Mouse (Mus musculus) lung, embryonic 15.5 days (tissue): Measurements from ENCODE around the gene Aqp1. TPM values are rescaled to one million over a fixed set of nuclear protein-coding genes. Genes with fewer than 3 reads are reported as not detected.

Experiments
- ATAC-seq: fragments of 200-750 bp; cut with Nextera tagmentation; 2 replicates; pipeline ENCODE4 v1.8.0; 2017; ENCODE audit warnings: moderate number of reproducible peaks, borderline replicate concordance; ENCODE audit not compliant: low FRiP score, low TSS enrichment; ENCODE audit errors: extremely low read depth
- H3K27ac ChIP-seq: fragments of 300-500 bp; sonication (generic); 2 replicates; pipeline ENCODE4 v1.5.1; 2015; ENCODE audit warnings: moderate library complexity, mild to moderate bottlenecking, inconsistent platforms
- H3K27me3 ChIP-seq: fragments of 300-500 bp; sonication (generic); 2 replicates; pipeline ENCODE4 v1.6.1; 2015; ENCODE audit warnings: inconsistent platforms
- H3K36me3 ChIP-seq: fragments of 300-500 bp; sonication (generic); 2 replicates; pipeline ENCODE4 v1.6.1; 2015; ENCODE audit warnings: inconsistent platforms
- H3K4me1 ChIP-seq: fragments of 300-500 bp; sonication (generic); 2 replicates; pipeline ENCODE4 v1.6.1; 2015; ENCODE audit warnings: inconsistent platforms
- H3K4me2 ChIP-seq: fragments of 300-500 bp; sonication (generic); 2 replicates; pipeline ENCODE4 v1.6.1; 2015; ENCODE audit warnings: inconsistent platforms, mild to moderate bottlenecking, moderate library complexity
- H3K4me3 ChIP-seq: fragments of 300-500 bp; sonication (generic); 2 replicates; pipeline ENCODE4 v1.5.1; 2015; ENCODE audit warnings: mild to moderate bottlenecking, inconsistent platforms
- H3K9ac ChIP-seq: fragments of 300-500 bp; sonication (generic); 2 replicates; pipeline ENCODE4 v1.6.1; 2015; ENCODE audit warnings: inconsistent platforms
- H3K9me3 ChIP-seq: fragments of 300-500 bp; sonication (generic); 2 replicates; pipeline ENCODE4 v1.6.1; 2016; ENCODE audit warnings: inconsistent platforms
- WGBS: fragments of 180-500 bp; shearing (Covaris S2); methylation state at CpG from one replicate; pipeline ENCODE4 v1.1.7; 2015; 5-methylcytosine and 5-hydroxymethylcytosine counted together
- polyA plus RNA-seq: library from polyadenylated mRNA; unstranded; fragments of >200 nt; fragmentation: Nextera tagmentation; extraction: Ambion mirVana; gene quantifications from 2 replicates; pipeline ENCODE4 v1.2.1, GENCODE M21; 2015

Gene Aqp1
- polyA plus RNA-seq, 1 experiment from 2014 or later, result 57.9 TPM

GRCm38 (mm10) chr6:55337242-55337641 lies 1.0 kb downstream of the Aqp1 start:
- peaks cover 81% of the 10 kb centered on the region for H3K4me1 ChIP-seq
- 80% methylated on average over 5 of the region's 5 CpGs for WGBS

DNA sequence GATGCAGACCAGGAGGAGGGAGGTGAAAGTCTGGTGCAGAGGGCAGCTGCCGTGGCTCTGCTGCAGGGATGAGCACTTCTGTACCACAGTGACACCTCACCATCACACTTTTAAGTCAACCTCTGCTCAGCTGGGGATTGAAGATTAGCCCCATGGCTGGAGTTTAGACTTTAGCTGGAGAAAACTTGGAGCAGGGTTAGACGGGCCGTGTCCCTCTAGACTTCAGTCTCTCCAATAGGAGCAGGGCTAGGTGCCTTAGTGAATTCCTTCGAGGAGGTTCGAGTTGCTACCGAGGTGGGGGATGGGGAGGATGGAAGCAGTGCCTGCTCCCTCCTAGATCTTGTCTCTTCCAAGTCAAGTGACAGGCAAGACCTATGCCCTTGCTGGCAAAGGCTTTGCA lies 1.8 kb downstream of the Aqp1 start:
- no peak overlapping the region for H3K9ac ChIP-seq
- H3K9me3 ChIP-seq, result no peaks in the 10 kb centered on the region
- H3K4me1 ChIP-seq, result peaks cover 81% of the 10 kb centered on the region
- peak overlapping the region; percentile 36 for H3K4me2 ChIP-seq
- no peaks in the 10 kb centered on the region for H3K27me3 ChIP-seq
- ATAC-seq, result no peak
- H3K27ac ChIP-seq, result no peak overlapping the region
- no peaks in the 10 kb centered on the region for H3K36me3 ChIP-seq
- 31% methylated on average over 6 of the region's 6 CpGs for WGBS
- H3K4me3 ChIP-seq, result peak overlapping the region; percentile 14

More at GRCm38 (mm10) chr6:55337242-55337641, 1.0 kb downstream of the Aqp1 start:
- H3K27ac ChIP-seq, result peak overlapping the region; percentile 36; the same call in 1 of the 2 replicates
- peak overlapping the region; percentile 14 for H3K4me3 ChIP-seq
- H3K27me3 ChIP-seq, result no peaks in the 10 kb centered on the region
- no peak overlapping the region for H3K9ac ChIP-seq
- no peaks in the 10 kb centered on the region for H3K36me3 ChIP-seq
- H3K9me3 ChIP-seq, result no peaks in the 10 kb centered on the region
- no peak for ATAC-seq
- peak overlapping the region; percentile 36 for H3K4me2 ChIP-seq

- 54% methylated on average over 9 of the region's 9 CpGs for WGBS
- H3K4me1 ChIP-seq, result peaks cover 90% of the 10 kb centered on the region
- H3K27ac ChIP-seq, result no peak overlapping the region
- peak overlapping the region; percentile 36 for H3K4me2 ChIP-seq
- no peak for ATAC-seq
- no peaks in the 10 kb centered on the region for H3K9me3 ChIP-seq
- no peaks in the 10 kb centered on the region for H3K36me3 ChIP-seq
- H3K27me3 ChIP-seq, result no peaks in the 10 kb centered on the region
- H3K9ac ChIP-seq, result no peak overlapping the region
- H3K4me3 ChIP-seq, result peak overlapping the region; percentile 14; the same call in 1 of the 2 replicates
These were observed 2.9 kb downstream of the Aqp1 start for GRCm38 (mm10) chr6:55338934-55339825.

- peak; percentile 58; the same call in 1 of the 2 replicates for ATAC-seq
- peak overlapping the region; percentile 21; the same call in 1 of the 2 replicates for H3K4me2 ChIP-seq
- no peaks in the 10 kb centered on the region for H3K27me3 ChIP-seq
These were observed 5.5 kb downstream of the Aqp1 start for GRCm38 (mm10) chr6:55341688-55342087.

GRCm38 (mm10) chr6:55342328-55342727 lies 6.1 kb downstream of the Aqp1 start:
- Histone ChIP-seq H3K4me3 (no peak overlapping the region), H3K9me3 (no peaks in the 10 kb centered on the region), H3K4me2 (no peak overlapping the region), H3K4me1 (peaks cover 67% of the 10 kb centered on the region), H3K9ac (peak overlapping the region; percentile 9; the same call in 1 of the 2 replicates), H3K27me3 (no peaks in the 10 kb centered on the region), H3K36me3 (no peaks in the 10 kb centered on the region), H3K27ac (peak overlapping the region; percentile 85)
- WGBS, result 32% methylated on average over 9 of the region's 9 CpGs
- peak; percentile 48; the same call in 1 of the 2 replicates for ATAC-seq

More at GRCm38 (mm10) chr6:55341688-55342087, 5.5 kb downstream of the Aqp1 start:
- Histone ChIP-seq H3K9me3 (no peaks in the 10 kb centered on the region), H3K4me3 (no peak overlapping the region), H3K36me3 (no peaks in the 10 kb centered on the region), H3K4me1 (peaks cover 74% of the 10 kb centered on the region), H3K9ac (no peak overlapping the region), H3K27ac (peak overlapping the region; percentile 75)
- WGBS, result 8% methylated on average over 5 of the region's 5 CpGs

DNA sequence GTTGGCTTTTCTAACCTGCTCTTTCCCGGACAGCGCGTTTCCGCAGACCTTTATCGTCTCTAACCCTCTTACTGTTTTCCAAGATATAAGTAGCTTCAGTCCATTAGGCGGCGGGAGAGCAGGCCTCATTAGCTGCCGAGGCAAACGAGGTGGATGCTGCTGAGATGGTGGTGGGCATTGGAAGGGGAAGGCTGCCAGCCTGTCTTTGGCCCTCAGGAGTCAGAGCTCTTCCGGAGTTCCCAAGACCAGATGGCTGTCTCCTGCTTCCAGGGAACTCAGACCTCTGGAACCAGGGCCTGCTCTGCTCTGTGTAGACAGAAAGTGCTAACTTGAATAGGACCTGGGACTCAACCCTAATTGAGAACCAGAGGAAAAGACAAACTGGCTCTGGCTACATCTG lies 7.2 kb downstream of the Aqp1 start:
- Histone ChIP-seq H3K4me3 (no peak overlapping the region), H3K27me3 (no peaks in the 10 kb centered on the region), H3K9ac (0 out of 2 replicates have a peak overlapping the region, but pooled peaks have one; percentile 4), H3K4me2 (no peak overlapping the region), H3K27ac (no peak overlapping the region), H3K4me1 (peaks cover 56% of the 10 kb centered on the region), H3K36me3 (no peaks in the 10 kb centered on the region), H3K9me3 (no peaks in the 10 kb centered on the region)
- WGBS, result 80% methylated on average over 10 of the region's 10 CpGs
- ATAC-seq, result no peak

DNA sequence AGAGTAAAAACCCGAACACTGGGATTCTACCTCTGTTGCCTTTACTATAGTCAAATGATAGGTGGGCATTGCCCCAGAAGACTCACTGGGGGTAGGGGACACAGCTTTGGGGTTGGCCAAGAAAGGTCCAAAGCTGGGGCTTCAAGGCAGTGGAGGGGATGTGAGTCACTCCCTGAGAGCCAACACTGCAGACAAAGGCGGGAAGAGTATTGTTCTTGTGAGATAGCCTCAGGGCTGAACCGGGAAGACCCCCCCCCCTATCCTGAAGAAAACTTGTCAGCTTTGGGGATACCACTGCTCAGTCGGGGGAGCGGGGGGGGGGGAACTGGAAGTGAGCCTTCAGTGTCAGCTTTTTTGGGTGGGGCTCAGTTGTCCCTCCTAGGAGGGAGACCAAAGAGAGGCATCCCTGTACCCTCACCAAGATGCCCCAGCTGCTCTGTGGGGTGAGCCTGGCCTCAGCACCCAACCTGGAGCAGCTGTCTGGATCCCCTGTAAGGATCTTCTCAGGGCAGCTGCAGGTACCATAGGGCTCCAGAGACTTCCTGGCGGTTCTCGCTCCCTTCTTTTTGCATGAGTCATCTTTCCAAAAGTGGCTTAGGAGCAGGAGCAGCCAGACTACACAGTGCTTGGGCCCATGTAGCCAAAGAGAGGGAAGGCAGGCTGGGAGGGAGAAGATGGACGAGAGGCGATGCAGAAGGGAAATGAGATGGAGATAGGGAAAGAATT lies 8.2 kb downstream of the Aqp1 start:
- H3K4me3 ChIP-seq, result no peak overlapping the region
- no peak overlapping the region for H3K27ac ChIP-seq
- H3K4me1 ChIP-seq, result peaks cover 51% of the 10 kb centered on the region
- ATAC-seq, result no peak
- no peak overlapping the region for H3K4me2 ChIP-seq
- WGBS, result 70% methylated on average over 9 of the region's 9 CpGs
- H3K36me3 ChIP-seq, result no peaks in the 10 kb centered on the region
- H3K9me3 ChIP-seq, result no peaks in the 10 kb centered on the region
- H3K9ac ChIP-seq, result no peak overlapping the region
- no peaks in the 10 kb centered on the region for H3K27me3 ChIP-seq

- H3K4me1 ChIP-seq, result peaks cover 44% of the 10 kb centered on the region
- H3K36me3 ChIP-seq, result no peaks in the 10 kb centered on the region
- no peak overlapping the region for H3K4me2 ChIP-seq
- 90% methylated on average over 10 of the region's 10 CpGs for WGBS
- H3K27ac ChIP-seq, result no peak overlapping the region
- no peak for ATAC-seq
- H3K9ac ChIP-seq, result no peak overlapping the region
- no peaks in the 10 kb centered on the region for H3K27me3 ChIP-seq
- no peaks in the 10 kb centered on the region for H3K9me3 ChIP-seq
- H3K4me3 ChIP-seq, result no peak overlapping the region
These were observed 9.0 kb downstream of the Aqp1 start for GRCm38 (mm10) chr6:55345264-55345663.

GRCm38 (mm10) chr6:55346491-55346890 lies 10.3 kb downstream of the Aqp1 start:
- no peaks in the 10 kb centered on the region for H3K9me3 ChIP-seq
- no peak overlapping the region for H3K9ac ChIP-seq
- H3K4me3 ChIP-seq, result no peak overlapping the region
- no peak overlapping the region for H3K4me2 ChIP-seq
- H3K27me3 ChIP-seq, result no peaks in the 10 kb centered on the region
- no peaks in the 10 kb centered on the region for H3K36me3 ChIP-seq
- H3K27ac ChIP-seq, result no peak overlapping the region
- no peak for ATAC-seq
- WGBS, result 76% methylated on average over 7 of the region's 7 CpGs
- H3K4me1 ChIP-seq, result peaks cover 31% of the 10 kb centered on the region

GRCm38 (mm10) chr6:55347711-55348571 lies 11.7 kb downstream of the Aqp1 start:
- no peaks in the 10 kb centered on the region for H3K27me3 ChIP-seq
- no peak overlapping the region for H3K4me2 ChIP-seq
- no peak overlapping the region for H3K9ac ChIP-seq
- H3K36me3 ChIP-seq, result no peaks in the 10 kb centered on the region
- peaks cover 19% of the 10 kb centered on the region for H3K4me1 ChIP-seq
- no peak overlapping the region for H3K27ac ChIP-seq
- no peak overlapping the region for H3K4me3 ChIP-seq
- ATAC-seq, result no peak
- H3K9me3 ChIP-seq, result no peaks in the 10 kb centered on the region
- 81% methylated on average over 5 of the region's 5 CpGs for WGBS

DNA sequence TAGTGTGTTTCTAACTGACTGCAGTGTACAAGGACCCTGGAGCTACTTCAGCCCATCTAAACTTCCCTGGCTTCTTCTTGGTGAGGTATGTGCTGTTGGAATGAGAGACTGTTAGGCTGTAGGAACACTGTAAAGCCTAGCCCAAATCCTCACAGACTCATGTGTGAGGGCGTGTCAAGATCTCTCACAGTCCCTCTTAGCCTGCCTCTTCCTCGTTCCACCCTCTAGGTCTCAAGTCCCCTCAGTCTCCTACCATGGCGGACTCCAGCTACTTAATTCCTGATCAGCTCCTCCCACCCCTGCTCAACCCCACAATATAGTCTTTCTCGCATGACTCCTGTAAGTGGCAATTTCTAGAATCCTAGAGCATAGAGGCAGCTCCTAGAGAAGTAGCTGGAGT lies 13.0 kb downstream of the Aqp1 start:
- peak; percentile 24; the same call in 1 of the 2 replicates for ATAC-seq
- peaks cover 8% of the 10 kb centered on the region; the same call in 1 of the 2 replicates for H3K4me1 ChIP-seq
- H3K36me3 ChIP-seq, result no peaks in the 10 kb centered on the region
- H3K4me3 ChIP-seq, result no peak overlapping the region
- H3K9ac ChIP-seq, result no peak overlapping the region
- WGBS, result 56% methylated on average over 4 of the region's 4 CpGs
- H3K4me2 ChIP-seq, result no peak overlapping the region
- H3K9me3 ChIP-seq, result no peaks in the 10 kb centered on the region
- H3K27ac ChIP-seq, result no peak overlapping the region
- H3K27me3 ChIP-seq, result no peaks in the 10 kb centered on the region
